ENCODE assay signal across 9 mouse cellular contexts in the genomic region with DNA sequence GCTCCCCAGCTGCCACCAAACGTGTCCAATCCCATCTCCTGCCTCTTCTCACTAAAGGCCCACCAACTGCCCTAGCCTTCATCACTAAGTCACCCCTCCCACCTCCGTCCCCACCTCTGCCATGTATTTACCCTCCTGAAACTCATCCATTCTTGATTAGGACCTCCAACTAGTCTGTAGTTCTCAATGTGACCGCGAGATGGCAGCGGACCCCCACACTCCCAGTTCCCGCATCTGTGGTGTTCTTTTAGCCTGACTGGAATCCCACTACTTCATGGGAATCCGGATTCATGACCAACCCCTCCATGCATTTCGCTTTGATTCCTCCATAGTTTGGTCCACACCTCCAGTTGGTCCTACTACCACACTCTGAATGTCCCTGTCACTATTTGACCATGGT. TPM values are rescaled to one million over a fixed set of nuclear protein-coding genes. Genes with fewer than 3 reads are reported as not detected.
A peak's percentile ranks its signal among the peaks of the same experiment; 100 is the strongest.
DNase-seq lines count a peak whose midpoint lies in the region; ATAC-seq and TF ChIP-seq lines count a peak whose summit lies in the region.
"Had no signal": no experiment of that assay in that cellular context is flagged by ENCODE, and none has a peak within 500 bp of the region (broad histone marks: within the 10 kb centered on the region; RNA-seq: fewer than 3 reads in every experiment).

No protein-coding gene starts in this region.

- DNase-seq in kidney, adult 18-20 months: peak; percentile 82
- DNase-seq in adrenal gland, adult 18-20 months (ENCODE audit: low spot score in 2 of 2): peak; percentile 70 to 74
- peak; percentile 83 for DNase-seq in embryo, embryonic 9.5 days (ENCODE audit: extremely low spot score)
- peak; percentile 70 for DNase-seq in limb, embryonic 14.5 days (ENCODE audit: low spot score)
- peak; percentile 80 for DNase-seq in thymus, postnatal 4 days

- H3K27ac ChIP-seq in kidney, embryonic 15.5 days: no peak overlapping the region
- H3K27ac ChIP-seq in hindbrain, embryonic 16.5 days (ENCODE audit: low read depth, low read length): no peak overlapping the region
- H3K27ac ChIP-seq in limb, embryonic 14.5 days (replicated peaks; ENCODE audit: low read depth, low read length): no peak overlapping the region
- H3K27ac ChIP-seq: embryonic facial prominence, embryonic 15.5 days had no signal

- no peak for TF ChIP-seq POLR2A in limb, embryonic 14.5 days (IDR thresholded peaks at IDR 0.05; ENCODE audit: borderline replicate concordance, extremely low read depth, insufficient read depth, insufficient read length)

- H3K9ac ChIP-seq in kidney, embryonic 15.5 days: no peak overlapping the region
- no peak overlapping the region for H3K9ac ChIP-seq in hindbrain, embryonic 16.5 days (ENCODE audit: low read depth, low read length)
- H3K9ac ChIP-seq in limb, embryonic 14.5 days (ENCODE audit: low read depth, low read length, severe bottlenecking): no peak overlapping the region
- H3K9ac ChIP-seq: embryonic facial prominence, embryonic 15.5 days had no signal

- H3K4me1 ChIP-seq in kidney, embryonic 15.5 days: peaks cover 13% of the 10 kb centered on the region
- peaks cover 9% of the 10 kb centered on the region for H3K4me1 ChIP-seq in hindbrain, embryonic 16.5 days (ENCODE audit: control insufficient read depth, insufficient read depth, low read depth, low read length)
- no peaks in the 10 kb centered on the region for H3K4me1 ChIP-seq in limb, embryonic 14.5 days (ENCODE audit: control insufficient read depth, insufficient read depth, low read length)

- under 1% methylated on average over 8 of the region's 8 CpGs for whole genome bisulfite sequencing in kidney, embryonic 15.5 days
- WGBS in hindbrain, embryonic 16.5 days: 4% methylated on average over 8 of the region's 8 CpGs
- 6% methylated on average over 8 of the region's 8 CpGs for WGBS in limb, embryonic 14.5 days

- peaks cover 80% of the 10 kb centered on the region for H3K27me3 ChIP-seq in kidney, embryonic 15.5 days
- no peaks in the 10 kb centered on the region for H3K27me3 ChIP-seq in hindbrain, embryonic 16.5 days (replicated peaks; ENCODE audit: control insufficient read depth, insufficient read depth, low read length)
- peaks cover 52% of the 10 kb centered on the region for H3K27me3 ChIP-seq in limb, embryonic 14.5 days (ENCODE audit: control insufficient read depth, insufficient read depth, low read length)

- ATAC-seq in kidney, embryonic 15.5 days (replicated peaks; ENCODE audit: low FRiP score): no peak
- ATAC-seq in hindbrain, embryonic 16.5 days: 0 out of 2 replicates have a peak, but pooled peaks have one; percentile 1
- ATAC-seq in limb, embryonic 14.5 days (ENCODE audit: low FRiP score, low read depth): no peak
- ATAC-seq in neutrophil, adult 5-6 weeks (ENCODE audit: extremely low read depth, insufficient number of reproducible peaks, low FRiP score, poor library complexity, severe bottlenecking): 0 out of 2 replicates have a peak, but pooled peaks have one; percentile 46

- H3K36me3 ChIP-seq in kidney, embryonic 15.5 days: no peaks in the 10 kb centered on the region
- H3K36me3 ChIP-seq in hindbrain, embryonic 16.5 days (ENCODE audit: control insufficient read depth, insufficient read depth, low read length): peaks cover 24% of the 10 kb centered on the region
- H3K36me3 ChIP-seq in limb, embryonic 14.5 days (ENCODE audit: control insufficient read depth, insufficient read depth, low read length): no peaks in the 10 kb centered on the region
- H3K36me3 ChIP-seq: embryonic facial prominence, embryonic 15.5 days had no signal

- no peaks in the 10 kb centered on the region for H3K9me3 ChIP-seq in kidney, embryonic 15.5 days (replicated peaks)
- H3K9me3 ChIP-seq in hindbrain, embryonic 16.5 days (ENCODE audit: control insufficient read depth, low read length): no peaks in the 10 kb centered on the region
- H3K9me3 ChIP-seq in limb, embryonic 14.5 days (ENCODE audit: control insufficient read depth, low read length): no peaks in the 10 kb centered on the region
- H3K9me3 ChIP-seq: embryonic facial prominence, embryonic 15.5 days had no signal

- H3K4me3 ChIP-seq in kidney, embryonic 15.5 days (replicated peaks): no peak overlapping the region
- H3K4me3 ChIP-seq in hindbrain, embryonic 16.5 days (ENCODE audit: low read length): no peak overlapping the region
- H3K4me3 ChIP-seq in limb, embryonic 14.5 days (replicated peaks; ENCODE audit: low read length): no peak overlapping the region
- H3K4me3 ChIP-seq: embryonic facial prominence, embryonic 15.5 days had no signal

- H3K4me2 ChIP-seq in kidney, embryonic 15.5 days: no peak overlapping the region
- H3K4me2 ChIP-seq in hindbrain, embryonic 16.5 days (ENCODE audit: low read length): no peak overlapping the region
- H3K4me2 ChIP-seq in limb, embryonic 14.5 days (replicated peaks; ENCODE audit: low read depth, low read length, severe bottlenecking): no peak overlapping the region
- H3K4me2 ChIP-seq: embryonic facial prominence, embryonic 15.5 days had no signal

RNA-seq across cellular contexts. Expression of gene Sarm1, which starts 9.4 kb away (rescaled TPM):
- polyA plus RNA-seq in kidney, embryonic 15.5 days (2015; fragmentation: Nextera tagmentation; extraction: Ambion mirVana): 1.5 and 1.8 TPM in 2 replicates
- 1 to 10 TPM; 5.3 to 6.4 TPM for total RNA-seq in adrenal gland, adult 18-20 months (2021)
- polyA plus RNA-seq in hindbrain, embryonic 16.5 days (2015; fragmentation: Nextera tagmentation; extraction: Ambion mirVana): 43.5 and 51.3 TPM in 2 replicates
- 2.1 TPM in 2 replicates for polyA plus RNA-seq in limb, embryonic 14.5 days (2012; rRNA removed)
- polyA plus RNA-seq in limb, embryonic 14.5 days (2014; fragmentation: Nextera tagmentation; extraction: Ambion mirVana): 1.7 and 2.6 TPM in 2 replicates
- 0.12 and 0.23 TPM in 2 replicates for total RNA-seq in neutrophil, adult 5-6 weeks (2017)

RNA-seq across cellular contexts. Expression of gene Vtn, which starts 10.7 kb away (rescaled TPM):
- 4.5 and 8.1 TPM in 2 replicates for polyA plus RNA-seq in kidney, embryonic 15.5 days (2015; fragmentation: Nextera tagmentation; extraction: Ambion mirVana)
- total RNA-seq in adrenal gland, adult 18-20 months (2021): 1 to 10 TPM; 1.6 to 4.5 TPM
- 150 and 176 TPM in 2 replicates for polyA plus RNA-seq in hindbrain, embryonic 16.5 days (2015; fragmentation: Nextera tagmentation; extraction: Ambion mirVana)
- polyA plus RNA-seq in limb, embryonic 14.5 days (2012; rRNA removed): 1.3 and 1.5 TPM in 2 replicates
- 0.41 and 0.43 TPM in 2 replicates for polyA plus RNA-seq in limb, embryonic 14.5 days (2014; fragmentation: Nextera tagmentation; extraction: Ambion mirVana)
- total RNA-seq in neutrophil, adult 5-6 weeks (2017): not detected in 2 replicates

RNA-seq across cellular contexts. Expression of gene Sebox, which starts 15.1 kb away (rescaled TPM):
- not detected in 2 replicates for polyA plus RNA-seq in kidney, embryonic 15.5 days (2015; fragmentation: Nextera tagmentation; extraction: Ambion mirVana)
- total RNA-seq in adrenal gland, adult 18-20 months (2021): not detected
- polyA plus RNA-seq in hindbrain, embryonic 16.5 days (2015; fragmentation: Nextera tagmentation; extraction: Ambion mirVana): 0.11 and 0.20 TPM in 2 replicates
- polyA plus RNA-seq in limb, embryonic 14.5 days (2012; rRNA removed): not detected in 2 replicates
- polyA plus RNA-seq in limb, embryonic 14.5 days (2014; fragmentation: Nextera tagmentation; extraction: Ambion mirVana): not detected in 2 replicates
- not detected in 2 replicates for total RNA-seq in neutrophil, adult 5-6 weeks (2017)
- polyA plus RNA-seq: embryonic facial prominence, embryonic 15.5 days had no signal

RNA-seq across cellular contexts. Expression of gene Slc46a1, which starts 22.7 kb away (rescaled TPM):
- 21.1 and 21.3 TPM in 2 replicates for polyA plus RNA-seq in kidney, embryonic 15.5 days (2015; fragmentation: Nextera tagmentation; extraction: Ambion mirVana)
- 10 to 100 TPM; 27.4 to 32.0 TPM for total RNA-seq in adrenal gland, adult 18-20 months (2021)
- 27.8 and 31.1 TPM in 2 replicates for polyA plus RNA-seq in hindbrain, embryonic 16.5 days (2015; fragmentation: Nextera tagmentation; extraction: Ambion mirVana)
- 14.8 and 20.9 TPM in 2 replicates for polyA plus RNA-seq in limb, embryonic 14.5 days (2012; rRNA removed)
- 19.9 and 20.3 TPM in 2 replicates for polyA plus RNA-seq in limb, embryonic 14.5 days (2014; fragmentation: Nextera tagmentation; extraction: Ambion mirVana)
- not detected in 2 replicates for total RNA-seq in neutrophil, adult 5-6 weeks (2017)

RNA-seq across cellular contexts. Expression of gene Tmem199, which starts 23.8 kb away (rescaled TPM):
- 56.7 and 57.1 TPM in 2 replicates for polyA plus RNA-seq in kidney, embryonic 15.5 days (2015; fragmentation: Nextera tagmentation; extraction: Ambion mirVana)
- 10 to 100 TPM; 27.8 to 28.0 TPM for total RNA-seq in adrenal gland, adult 18-20 months (2021)
- polyA plus RNA-seq in hindbrain, embryonic 16.5 days (2015; fragmentation: Nextera tagmentation; extraction: Ambion mirVana): 87.9 and 95.5 TPM in 2 replicates
- polyA plus RNA-seq in limb, embryonic 14.5 days (2012; rRNA removed): 30.2 and 39.8 TPM in 2 replicates
- polyA plus RNA-seq in limb, embryonic 14.5 days (2014; fragmentation: Nextera tagmentation; extraction: Ambion mirVana): 39.7 and 40.1 TPM in 2 replicates
- total RNA-seq in neutrophil, adult 5-6 weeks (2017): 25.4 and 34.9 TPM in 2 replicates

Comparison
In these comparisons a context has a peak if more than half of its experiments do, and no peak if none do; other contexts are left out.
1. ATAC-seq: peak in hindbrain, embryonic 16.5 days (single experiment) and neutrophil, adult 5-6 weeks (single experiment); none in kidney, embryonic 15.5 days (single experiment) and limb, embryonic 14.5 days (single experiment).
2. RNA of gene Sarm1, which starts 9.4 kb away (polyA plus RNA-seq): 43.5 to 51.3 TPM in hindbrain, embryonic 16.5 days; 1.7 to 2.6 TPM in limb, embryonic 14.5 days and 1.5 to 1.8 TPM in kidney, embryonic 15.5 days; every median in the first group is over 10 times any median in the second.
3. RNA of gene Vtn, which starts 10.7 kb away (polyA plus RNA-seq): 150 to 176 TPM in hindbrain, embryonic 16.5 days; 4.5 to 8.1 TPM in kidney, embryonic 15.5 days and 0.41 to 1.5 TPM in limb, embryonic 14.5 days; every median in the first group is over 10 times any median in the second.
4. Peak in every context shown above with its lines, with median percentiles within 50 percentile points of each other: DNase-seq.